Mouse (Mus musculus): Measurements from ENCODE around the gene Krr1. TPM values are rescaled to one million over a fixed set of nuclear protein-coding genes. Genes with fewer than 3 reads are reported as not detected.

The Krr1 gene
- polyA plus RNA-seq (2012; rRNA removed), result 2.3 and 3.1 TPM in 2 replicates

- Histone ChIP-seq H3K4me3 (ENCODE audit: extremely low read depth, insufficient read depth, insufficient read length) (peak within 1 kb of the TSS; percentile 83), H3K27me3 (ENCODE audit: control insufficient read depth, insufficient read depth, low read length) (no peaks in the 10 kb centered on the region), H3K27ac (ENCODE audit: insufficient read depth, low read length) (peak within 1 kb of the TSS; percentile 70), H3K4me1 (ENCODE audit: control insufficient read depth, insufficient read depth, insufficient read length) (peaks cover 2% of the 10 kb centered on the region; the same call in 1 of the 2 replicates), H3K36me3 (ENCODE audit: control insufficient read depth, insufficient read depth, low read length) (peaks cover 4% of the 10 kb centered on the region; the same call in 1 of the 2 replicates)
- TF ChIP-seq CTCF (IDR thresholded peaks at IDR 0.05; ENCODE audit: extremely low read depth, insufficient read depth, insufficient read length, insufficient replicate concordance), result no peak
- TF ChIP-seq POLR2A (IDR thresholded peaks at IDR 0.05; ENCODE audit: low read depth, low read length), result no peak
- DNase-seq (ENCODE audit: low read depth in 1 of 2, low spot score in 2 of 2), result peak; percentile 81 to 95
- under 1% methylated on average over 51 of the region's 51 CpGs for WGBS
Observed at GRCm38 (mm10) chr10:111972542-111973361, at the start of gene Krr1. Gene Krr1 (plus strand): TSS chr10:111972664.

- no peak overlapping the region for H3K4me3 ChIP-seq (ENCODE audit: extremely low read depth, insufficient read depth, insufficient read length)
- DNase-seq (ENCODE audit: low read depth in 1 of 2, low spot score in 2 of 2), result no peak
- no peaks in the 10 kb centered on the region for H3K36me3 ChIP-seq (ENCODE audit: control insufficient read depth, insufficient read depth, low read length)
- H3K27ac ChIP-seq (ENCODE audit: insufficient read depth, low read length), result no peak overlapping the region
- WGBS, result 82% methylated on average over 4 of the region's 4 CpGs
- H3K4me1 ChIP-seq (ENCODE audit: control insufficient read depth, insufficient read depth, insufficient read length), result no peaks in the 10 kb centered on the region; the same call in 1 of the 2 replicates
- TF ChIP-seq POLR2A (IDR thresholded peaks at IDR 0.05; ENCODE audit: low read depth, low read length) (no peak), CTCF (IDR thresholded peaks at IDR 0.05; ENCODE audit: extremely low read depth, insufficient read depth, insufficient read length, insufficient replicate concordance) (no peak)
- no peaks in the 10 kb centered on the region for H3K27me3 ChIP-seq (ENCODE audit: control insufficient read depth, insufficient read depth, low read length)
Observed at GRCm38 (mm10) chr10:111923503-111924135, 48.8 kb upstream of the Krr1 start.

GRCm38 (mm10) chr10:111924141-111924540 lies 48.3 kb upstream of the Krr1 start:
- DNase-seq (ENCODE audit: low read depth in 1 of 2, low spot score in 2 of 2), result no peak
- H3K36me3 ChIP-seq (ENCODE audit: control insufficient read depth, insufficient read depth, low read length), result no peaks in the 10 kb centered on the region
- TF ChIP-seq POLR2A (IDR thresholded peaks at IDR 0.05; ENCODE audit: low read depth, low read length) (no peak), CTCF (IDR thresholded peaks at IDR 0.05; ENCODE audit: extremely low read depth, insufficient read depth, insufficient read length, insufficient replicate concordance) (no peak)
- no peaks in the 10 kb centered on the region; the same call in 1 of the 2 replicates for H3K4me1 ChIP-seq (ENCODE audit: control insufficient read depth, insufficient read depth, insufficient read length)
- H3K27ac ChIP-seq (ENCODE audit: insufficient read depth, low read length), result no peak overlapping the region
- H3K27me3 ChIP-seq (ENCODE audit: control insufficient read depth, insufficient read depth, low read length), result no peaks in the 10 kb centered on the region
- 36% methylated on average over 3 of the region's 3 CpGs for WGBS
- H3K4me3 ChIP-seq (ENCODE audit: extremely low read depth, insufficient read depth, insufficient read length), result no peak overlapping the region

GRCm38 (mm10) chr10:111924716-111925488 lies 47.6 kb upstream of the Krr1 start:
- no peak for TF ChIP-seq POLR2A (IDR thresholded peaks at IDR 0.05; ENCODE audit: low read depth, low read length)
- TF ChIP-seq CTCF (IDR thresholded peaks at IDR 0.05; ENCODE audit: extremely low read depth, insufficient read depth, insufficient read length, insufficient replicate concordance), result no peak
- H3K36me3 ChIP-seq (ENCODE audit: control insufficient read depth, insufficient read depth, low read length), result no peaks in the 10 kb centered on the region
- H3K27me3 ChIP-seq (ENCODE audit: control insufficient read depth, insufficient read depth, low read length), result no peaks in the 10 kb centered on the region
- H3K4me1 ChIP-seq (ENCODE audit: control insufficient read depth, insufficient read depth, insufficient read length), result no peaks in the 10 kb centered on the region; the same call in 1 of the 2 replicates
- 68% methylated on average over 12 of the region's 12 CpGs for WGBS
- no peak overlapping the region for H3K27ac ChIP-seq (ENCODE audit: insufficient read depth, low read length)
- no peak for DNase-seq (ENCODE audit: low read depth in 1 of 2, low spot score in 2 of 2)
- no peak overlapping the region for H3K4me3 ChIP-seq (ENCODE audit: extremely low read depth, insufficient read depth, insufficient read length)

GRCm38 (mm10) chr10:111925489-111925860 lies 47.0 kb upstream of the Krr1 start:
- no peaks in the 10 kb centered on the region; the same call in 1 of the 2 replicates for H3K4me1 ChIP-seq (ENCODE audit: control insufficient read depth, insufficient read depth, insufficient read length)
- H3K27me3 ChIP-seq (ENCODE audit: control insufficient read depth, insufficient read depth, low read length), result no peaks in the 10 kb centered on the region
- 7% methylated on average over 10 of the region's 10 CpGs for WGBS
- no peaks in the 10 kb centered on the region for H3K36me3 ChIP-seq (ENCODE audit: control insufficient read depth, insufficient read depth, low read length)
- peak; percentile 45; the same call in 1 of the 2 replicates for TF ChIP-seq CTCF (IDR thresholded peaks at IDR 0.05; ENCODE audit: extremely low read depth, insufficient read depth, insufficient read length, insufficient replicate concordance)
- TF ChIP-seq POLR2A (IDR thresholded peaks at IDR 0.05; ENCODE audit: low read depth, low read length), result no peak
- peak; percentile 38 to 76 for DNase-seq (ENCODE audit: low read depth in 1 of 2, low spot score in 2 of 2)
- no peak overlapping the region for H3K27ac ChIP-seq (ENCODE audit: insufficient read depth, low read length)
- no peak overlapping the region for H3K4me3 ChIP-seq (ENCODE audit: extremely low read depth, insufficient read depth, insufficient read length)

GRCm38 (mm10) chr10:111932621-111933345 lies 39.7 kb upstream of the Krr1 start:
- WGBS, result 78% methylated on average over 11 of the region's 11 CpGs
- Histone ChIP-seq H3K36me3 (ENCODE audit: control insufficient read depth, insufficient read depth, low read length) (no peaks in the 10 kb centered on the region), H3K4me3 (ENCODE audit: extremely low read depth, insufficient read depth, insufficient read length) (no peak overlapping the region), H3K27me3 (ENCODE audit: control insufficient read depth, insufficient read depth, low read length) (no peaks in the 10 kb centered on the region), H3K4me1 (ENCODE audit: control insufficient read depth, insufficient read depth, insufficient read length) (no peaks in the 10 kb centered on the region), H3K27ac (ENCODE audit: insufficient read depth, low read length) (no peak overlapping the region)
- DNase-seq (ENCODE audit: low read depth in 1 of 2, low spot score in 2 of 2), result no peak
- TF ChIP-seq CTCF (IDR thresholded peaks at IDR 0.05; ENCODE audit: extremely low read depth, insufficient read depth, insufficient read length, insufficient replicate concordance), result no peak
- no peak for TF ChIP-seq POLR2A (IDR thresholded peaks at IDR 0.05; ENCODE audit: low read depth, low read length)
